Mouse (Mus musculus) kidney, postnatal 25 days (tissue): ENCODE measurements around the gene Mgl2.
A peak's percentile ranks its signal among the peaks of the same experiment; 100 is the strongest.

Source experiments
- DNase-seq, 2 experiments: peaks; one replicate each; pipeline ENCODE4 v3.0.0; 2021; ENCODE audit warnings: mixed read lengths in 2 of 2

Gene Mgl2

GRCm38 (mm10) chr11:70171181-70171580, 41.1 kb downstream of the Mgl2 start:
- DNase-seq = peak; percentile 80 to 91

- peak in 1 of 2 experiments; percentile 63 for DNase-seq
Observed at GRCm38 (mm10) chr11:70171847-70172246, 41.7 kb downstream of the Mgl2 start.

GRCm38 (mm10) chr11:70172298-70172697, 42.2 kb downstream of the Mgl2 start:
- peak in 1 of 2 experiments; percentile 37 for DNase-seq

GRCm38 (mm10) chr11:70174491-70174890, 44.4 kb downstream of the Mgl2 start:
- peak; percentile 73 to 89 for DNase-seq

GRCm38 (mm10) chr11:70177647-70178046, 47.5 kb downstream of the Mgl2 start:
- DNase-seq = peak in 1 of 2 experiments; percentile 34

GRCm38 (mm10) chr11:70178311-70178710, 48.2 kb downstream of the Mgl2 start:
- DNase-seq = no peak

GRCm38 (mm10) chr11:70178756-70179155, 48.6 kb downstream of the Mgl2 start:
- DNase-seq = no peak

- peak in 1 of 2 experiments; percentile 35 for DNase-seq
Observed at GRCm38 (mm10) chr11:70179401-70179800, 49.3 kb downstream of the Mgl2 start.

GRCm38 (mm10) chr11:70180496-70180895, 50.4 kb downstream of the Mgl2 start:
- DNase-seq = no peak

- DNase-seq = no peak
Observed at GRCm38 (mm10) chr11:70185120-70185519, 55.0 kb downstream of the Mgl2 start.
